Mouse (Mus musculus) retina, embryonic 14.5 days (tissue): ENCODE measurements around the gene Lrriq1.

Experiments used
- DNase-seq: peaks from one replicate; pipeline ENCODE4 v3.0.0-alpha.2; 2015; ENCODE audit warnings: low spot score

Lrriq1 gene

GRCm38 (mm10) chr10:103029132-103029729 lies 206.9 kb downstream of the Lrriq1 start:
- peak; percentile 23 for DNase-seq

DNA sequence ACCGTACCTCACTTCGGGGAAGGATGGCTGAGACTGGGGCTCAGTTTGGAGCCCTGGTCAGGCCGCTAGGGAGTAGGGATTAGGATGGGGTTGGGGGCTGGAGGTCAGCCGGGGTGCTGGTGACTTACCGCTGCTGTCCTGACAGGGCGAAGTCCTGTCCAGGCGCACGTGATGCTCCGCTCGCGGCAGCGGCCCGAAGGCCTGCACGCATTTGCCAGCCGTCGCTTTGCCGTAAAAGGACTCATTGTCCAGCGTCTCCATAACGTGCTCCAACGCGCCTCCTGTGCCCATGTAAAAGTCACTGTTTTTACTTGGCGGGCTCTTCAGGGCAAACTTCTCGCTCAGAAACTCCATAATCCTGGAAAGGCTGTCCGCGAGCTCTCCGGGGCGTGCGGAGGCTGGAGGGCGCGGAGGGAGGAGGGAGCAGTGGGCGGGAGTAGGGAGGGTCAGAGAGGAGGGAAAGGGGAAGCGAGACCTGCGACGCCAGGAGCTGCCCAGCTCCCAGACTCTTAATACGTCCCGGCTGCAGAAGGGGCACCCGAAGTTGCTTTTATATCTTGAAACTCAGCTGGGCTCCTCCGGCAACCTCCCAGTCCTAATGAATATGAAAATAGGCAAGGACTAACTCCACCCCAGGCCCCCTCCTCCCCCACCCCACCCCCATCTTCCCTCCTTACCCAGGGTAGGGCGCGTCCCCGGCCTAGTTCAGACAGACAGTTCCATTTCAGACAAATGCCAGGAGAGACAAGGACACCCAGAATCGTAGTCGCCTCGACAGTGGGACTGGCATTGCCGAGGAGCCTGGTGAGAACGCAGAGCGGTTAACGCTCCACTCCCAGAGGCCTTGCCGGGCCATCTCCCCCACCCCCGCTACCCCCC lies 207.6 kb downstream of the Lrriq1 start:
- peak; percentile 62 for DNase-seq

DNA sequence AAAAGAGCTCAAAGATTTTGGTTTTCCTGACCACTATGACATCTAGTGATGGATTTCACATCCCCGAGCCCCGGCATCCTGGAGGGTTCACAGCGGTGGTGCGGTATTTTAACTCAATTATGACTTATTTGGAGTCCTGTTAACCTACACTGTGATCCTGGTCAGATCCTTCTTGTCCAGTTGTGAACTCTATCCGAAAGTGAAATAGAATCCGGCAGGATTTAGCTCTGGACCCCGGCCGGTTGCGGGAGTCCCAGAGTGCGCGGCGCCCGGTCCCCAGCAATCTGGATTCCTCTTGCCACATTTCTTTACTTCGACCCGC lies 208.2 kb downstream of the Lrriq1 start:
- DNase-seq: peak; percentile 55

GRCm38 (mm10) chr10:103027226-103027930 lies 208.7 kb downstream of the Lrriq1 start:
- DNase-seq: peak; percentile 64

- DNase-seq: peak; percentile 62
These were observed 209.4 kb downstream of the Lrriq1 start for GRCm38 (mm10) chr10:103026636-103027225.

GRCm38 (mm10) chr10:103002556-103002955 lies 233.6 kb downstream of the Lrriq1 start:
- DNase-seq: no peak

DNA sequence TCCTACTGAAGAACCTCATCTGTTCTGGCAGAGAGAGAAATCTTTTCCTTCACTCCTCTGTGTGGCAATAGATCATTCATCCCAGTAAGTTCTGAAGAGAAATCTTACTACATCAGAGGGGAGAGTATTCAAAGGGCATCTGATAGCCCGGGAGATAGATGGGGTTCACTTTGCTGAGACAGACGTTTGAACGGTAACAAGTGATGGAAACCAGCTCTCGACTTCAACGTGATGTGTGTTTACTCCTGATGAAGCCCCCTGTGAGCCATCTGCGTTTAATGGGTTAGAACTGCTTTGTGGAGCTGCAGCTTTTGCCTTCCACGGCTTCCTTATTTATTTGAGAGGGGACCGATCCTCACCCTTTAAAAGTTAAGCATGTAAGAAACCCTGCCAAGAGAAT lies 235.2 kb downstream of the Lrriq1 start:
- no peak for DNase-seq

- DNase-seq: no peak
These were observed 236.5 kb downstream of the Lrriq1 start for GRCm38 (mm10) chr10:102999584-102999983.
